Mouse (Mus musculus) granulocyte monocyte progenitor cell, adult 5-6 weeks (primary cell): ENCODE data around the gene Hspa5. TPM values are rescaled to one million over a fixed set of nuclear protein-coding genes. Genes with fewer than 3 reads are reported as not detected.
"Not testable (repeated sequence)": the region's sequence is repeated elsewhere in the genome, so short reads cannot be mapped to it uniquely, and the experiment has no call there.

Source experiments
- ATAC-seq: replicated peaks from 2 replicates; pipeline ENCODE4 v1.8.0; 2016; ENCODE audit warnings: mild to moderate bottlenecking, moderate TSS enrichment, inconsistent platforms; ENCODE audit not compliant: poor library complexity, severe bottlenecking
- total RNA-seq, 2 experiments: library from RNA; stranded (forward) in 1 of 2; stranded (reverse) in 1 of 2; fragments of 200-712, 200-1000 nt in 1 of 2; fragments of >200 nt in 1 of 2; fragmentation: Nextera tagmentation in 1 of 2; gene quantifications; 2 replicates each; pipeline ENCODE4 v1.2.3; 2014 to 2017

Hspa5 gene
- total RNA-seq (2014; fragmentation: Nextera tagmentation): 559 and 592 TPM in 2 replicates
- total RNA-seq (2017): 1,947 and 2,193 TPM in 2 replicates

DNA sequence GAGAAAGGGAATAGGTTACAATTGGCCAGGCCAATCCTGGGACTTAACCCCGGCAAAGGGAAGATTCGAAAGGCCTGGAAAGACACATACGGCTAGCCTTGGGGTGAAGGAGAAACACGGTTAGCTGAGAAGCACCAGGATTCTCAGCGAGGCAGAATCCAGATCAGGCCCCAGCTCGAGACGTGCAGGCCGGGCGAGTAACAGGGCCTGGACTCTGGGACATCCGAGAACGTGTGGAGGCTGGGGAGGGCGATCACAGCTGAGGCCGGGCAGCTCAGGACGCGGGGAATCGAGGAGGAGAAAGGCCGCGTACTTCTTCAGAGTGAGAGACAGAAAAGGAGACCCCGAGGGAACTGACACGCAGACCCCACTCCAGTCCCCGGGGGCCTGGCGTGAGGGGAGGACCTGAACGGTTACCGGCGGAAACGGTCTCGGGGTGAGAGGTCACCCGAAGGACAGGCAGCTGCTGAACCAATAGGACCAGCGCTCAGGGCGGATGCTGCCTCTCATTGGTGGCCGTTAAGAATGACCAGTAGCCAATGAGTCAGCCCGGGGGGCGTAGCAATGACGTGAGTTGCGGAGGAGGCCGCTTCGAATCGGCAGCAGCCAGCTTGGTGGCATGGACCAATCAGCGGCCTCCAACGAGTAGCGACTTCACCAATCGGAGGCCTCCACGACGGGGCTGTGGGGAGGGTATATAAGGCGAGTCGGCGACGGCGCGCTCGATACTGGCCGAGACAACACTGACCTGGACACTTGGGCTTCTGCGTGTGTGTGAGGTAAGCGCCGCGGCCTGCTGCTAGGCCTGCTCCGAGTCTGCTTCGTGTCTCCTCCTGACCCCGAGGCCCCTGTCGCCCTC lies at the start of gene Hspa5:
Gene Hspa5 (plus strand): TSS at position 603 of the 859 bp plus-strand sequence.
- ATAC-seq: peak; percentile 81

DNA sequence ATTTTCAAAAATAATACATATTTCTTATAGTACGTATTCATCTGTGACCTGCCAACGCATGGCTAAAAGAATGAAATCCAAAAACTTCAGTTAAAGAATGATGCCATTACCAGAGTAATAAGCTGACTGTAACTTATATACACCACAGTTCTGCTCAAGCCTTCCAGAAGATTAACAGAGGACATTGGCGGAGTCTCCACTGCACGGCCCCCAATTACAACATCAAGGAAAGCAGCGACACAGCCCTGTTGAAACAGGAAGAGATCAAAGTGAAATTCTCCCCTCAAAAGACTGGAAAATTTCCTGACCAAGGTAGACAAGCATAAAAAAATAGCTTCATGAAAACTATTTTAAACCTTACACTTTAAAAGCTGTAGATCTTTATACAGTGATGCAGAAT lies 46.5 kb upstream of the Hspa5 start:
- peak; percentile 78 for ATAC-seq

DNA sequence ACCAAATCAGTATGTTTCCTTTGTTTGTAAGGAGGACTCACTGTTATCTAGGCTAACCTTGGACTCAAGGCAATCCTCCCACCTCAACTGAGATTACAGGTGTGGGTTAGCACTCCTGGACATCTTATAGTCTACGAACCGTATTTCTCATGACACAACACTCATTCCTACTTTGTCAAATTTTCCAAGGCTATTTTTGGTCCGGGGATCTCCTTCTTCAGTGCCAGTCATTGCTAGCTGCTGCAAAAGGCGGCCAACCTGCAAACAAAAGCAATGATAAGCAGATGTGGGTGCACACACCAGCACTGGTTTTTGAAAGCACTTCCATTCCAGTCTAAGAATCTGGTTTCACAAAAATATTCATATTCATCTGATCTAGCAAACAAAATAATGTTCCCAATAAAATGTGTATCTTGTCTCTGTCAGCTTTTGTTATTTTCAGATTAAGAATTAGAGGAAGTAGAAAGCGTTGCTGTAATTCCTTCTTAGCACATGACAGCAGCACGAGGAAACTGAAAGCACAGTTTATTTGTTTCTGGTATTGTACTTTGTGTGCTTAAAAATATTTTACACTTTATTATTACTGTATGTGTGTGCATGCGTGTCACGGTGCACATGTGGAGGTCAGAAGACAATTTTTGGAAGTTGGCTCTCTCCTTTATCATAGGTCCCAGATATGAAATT lies 44.6 kb upstream of the Hspa5 start:
- ATAC-seq: no peak; the same call in 1 of the 2 replicates

DNA sequence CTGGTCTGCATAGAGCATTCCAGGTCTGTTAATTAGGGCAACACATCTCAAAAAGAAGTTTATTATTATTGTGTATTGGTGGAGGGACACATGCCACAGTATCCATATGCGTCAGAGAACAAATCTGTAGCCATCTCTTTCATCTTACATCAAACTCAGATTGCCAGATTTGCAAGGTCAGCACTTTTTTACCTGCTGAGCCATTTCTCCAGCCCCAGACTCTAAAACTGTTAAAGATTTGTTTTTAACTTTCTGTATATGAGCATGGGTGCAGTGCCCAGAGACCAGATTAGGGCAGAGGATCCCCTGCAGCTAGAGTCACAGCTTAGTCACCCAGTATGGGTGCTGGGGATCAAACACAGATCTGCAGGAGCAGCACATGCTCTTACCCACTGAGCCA lies 35.1 kb upstream of the Hspa5 start:
- no peak for ATAC-seq

DNA sequence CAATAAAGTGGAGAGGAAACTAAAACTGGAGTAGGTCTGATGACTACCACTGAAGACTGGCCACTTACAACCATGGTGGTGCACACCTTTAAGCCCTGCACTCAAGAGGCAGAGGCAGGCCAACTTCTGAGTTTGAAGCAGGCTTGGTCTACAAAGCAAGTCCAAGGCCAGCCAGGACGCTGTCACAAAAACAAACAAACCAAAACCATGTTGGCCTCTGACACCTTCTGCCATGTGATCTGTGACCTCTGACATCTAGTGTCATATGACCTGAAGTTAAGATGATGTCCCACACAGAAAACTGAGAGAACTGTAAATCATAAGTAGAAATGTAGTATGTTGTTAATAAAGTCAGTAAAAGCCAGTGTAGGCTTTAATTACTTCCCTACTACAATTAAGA lies 33.9 kb upstream of the Hspa5 start:
- ATAC-seq: no peak

DNA sequence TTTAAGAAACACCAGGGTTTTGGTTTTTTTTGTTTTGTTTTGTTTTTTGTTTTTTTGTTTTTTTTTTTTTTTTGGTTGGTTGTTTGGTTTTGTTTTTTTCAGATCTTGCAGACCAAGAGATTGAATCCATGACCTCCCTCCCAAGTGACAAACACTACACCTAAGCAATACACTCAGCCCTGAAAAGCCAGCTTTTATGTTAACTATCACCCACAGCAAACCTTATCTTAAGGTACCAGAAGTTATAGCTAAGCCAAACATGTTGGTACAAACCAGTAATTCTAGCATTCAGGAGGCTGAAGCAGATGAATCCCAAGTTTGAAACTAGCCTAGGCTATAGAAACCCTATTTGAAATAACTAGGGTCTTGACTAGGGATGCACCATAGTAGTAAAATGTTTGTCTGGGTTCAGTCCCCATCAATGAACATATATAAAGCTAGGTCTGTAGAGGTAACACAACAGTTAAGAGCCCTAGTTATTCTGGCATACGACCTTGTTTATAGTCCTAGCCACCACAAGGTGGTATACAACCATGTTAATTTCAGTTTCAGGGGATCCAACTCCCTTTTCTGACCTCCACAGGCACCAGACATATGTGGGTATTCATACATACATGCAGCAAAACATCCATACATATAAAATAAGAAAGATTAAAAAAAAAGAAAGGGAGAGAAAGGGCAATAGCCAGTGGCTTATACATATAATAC lies 31.9 kb upstream of the Hspa5 start:
- ATAC-seq: no peak

DNA sequence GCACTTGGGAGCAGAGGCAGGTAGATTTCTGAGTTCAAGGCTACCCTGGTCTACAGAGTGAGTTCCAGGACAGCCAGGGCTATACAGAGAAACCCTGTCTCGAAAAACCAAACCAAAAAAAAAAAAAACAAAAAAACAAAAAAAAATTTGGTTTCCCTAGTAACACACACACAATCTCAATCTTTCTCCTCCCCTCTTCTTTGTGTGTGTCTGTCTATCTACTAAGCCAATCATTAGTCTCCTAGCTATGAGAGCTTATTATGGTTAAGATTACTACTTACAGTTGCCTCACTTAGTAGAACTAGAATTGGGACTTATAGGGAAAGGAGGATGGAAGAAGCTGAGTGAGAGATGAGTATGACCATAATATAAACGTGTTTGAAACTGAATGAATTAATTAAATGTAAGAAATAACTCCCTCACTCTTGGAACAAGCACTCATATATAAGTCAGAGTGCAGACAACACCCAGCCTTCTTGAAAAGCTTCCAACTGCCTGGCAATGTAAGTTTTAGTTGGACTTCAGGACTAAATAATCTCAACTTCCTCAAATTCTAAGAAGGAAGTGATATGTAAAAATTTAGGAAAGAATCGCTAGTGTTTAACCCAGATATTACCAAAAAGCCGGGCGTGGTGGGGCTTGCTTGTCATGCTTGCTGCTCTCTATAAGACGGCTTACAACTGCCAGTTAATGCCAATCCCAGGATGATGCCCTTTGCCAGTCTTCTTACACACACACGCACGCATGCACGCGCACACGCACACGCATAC lies 30.2 kb upstream of the Hspa5 start:
- peak; percentile 69 for ATAC-seq

DNA sequence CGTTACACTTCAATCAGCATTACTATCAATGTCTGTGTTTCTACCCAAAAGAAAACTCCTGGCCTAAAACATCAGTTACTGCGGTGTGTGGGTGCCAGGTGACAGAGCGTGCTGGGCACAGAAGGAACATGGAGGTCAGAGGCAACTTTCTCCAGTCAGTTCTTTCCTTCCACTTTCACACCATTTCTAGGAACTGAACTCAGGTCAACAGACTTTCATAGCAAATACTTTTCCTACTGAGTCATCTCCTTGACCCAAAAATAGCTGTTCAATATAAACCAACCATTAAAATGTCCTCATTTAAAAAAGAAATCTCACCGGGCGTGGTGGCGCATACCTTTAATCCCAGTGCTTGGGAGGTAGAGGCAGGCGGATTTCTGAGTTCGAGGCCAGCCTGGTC lies 29.1 kb upstream of the Hspa5 start:
- no peak; the same call in 1 of the 2 replicates for ATAC-seq

DNA sequence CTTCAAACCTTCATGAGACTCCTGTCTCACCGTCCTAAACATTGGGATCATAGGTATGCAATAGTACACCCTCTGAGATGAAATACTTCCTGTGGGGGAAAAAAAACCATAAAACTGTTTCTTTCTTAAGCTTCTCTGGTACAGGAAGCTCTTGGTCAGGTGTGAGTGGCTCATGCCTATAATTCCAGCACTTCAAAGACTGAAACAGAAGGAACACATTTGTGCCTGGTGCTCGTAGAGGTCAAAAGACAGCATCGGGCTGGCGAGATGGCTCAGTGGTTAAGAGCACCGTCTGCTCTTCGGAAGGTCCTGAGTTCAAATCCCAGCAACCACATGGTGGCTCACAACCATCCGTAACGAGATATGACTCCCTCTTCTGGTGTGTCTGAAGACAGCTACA lies 27.3 kb upstream of the Hspa5 start:
- ATAC-seq: peak; percentile 17

DNA sequence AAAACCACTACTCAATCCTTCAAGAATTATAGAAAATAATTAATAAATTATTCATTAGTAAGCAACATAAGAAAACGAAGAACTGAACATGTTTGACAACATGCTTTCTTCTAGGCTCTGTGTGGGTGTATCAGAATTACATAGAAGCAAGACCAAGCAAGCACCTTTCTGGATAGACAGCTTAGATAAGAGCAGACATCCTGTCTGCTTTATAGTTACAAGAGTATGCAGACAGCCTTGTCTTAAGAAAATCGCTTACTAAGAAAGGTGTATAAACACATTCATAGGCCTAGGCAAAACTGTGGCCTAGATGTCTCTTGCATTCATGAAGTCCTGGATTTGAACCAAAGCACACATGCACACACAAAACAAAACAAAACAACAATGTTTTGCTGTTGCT lies 26.1 kb upstream of the Hspa5 start:
- no peak for ATAC-seq

DNA sequence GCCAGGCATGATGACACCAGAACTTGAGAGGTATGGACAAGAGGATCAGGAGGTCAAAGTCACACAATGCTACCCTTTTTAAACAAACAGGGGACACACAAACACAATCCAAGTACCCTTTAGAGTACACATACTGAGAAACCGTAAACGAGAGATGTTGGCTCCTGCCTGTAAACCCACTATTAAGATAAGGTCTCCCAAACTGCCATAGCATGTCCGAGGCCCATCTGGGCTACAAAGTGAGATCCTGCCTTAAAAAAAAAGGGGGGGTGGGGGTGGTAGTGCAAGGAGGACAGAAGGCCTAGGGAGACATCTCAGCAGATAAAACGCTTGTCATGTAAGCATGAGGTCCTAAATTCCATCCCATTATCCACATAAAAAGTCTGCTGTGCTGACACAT lies 23.3 kb upstream of the Hspa5 start:
- no peak for ATAC-seq

DNA sequence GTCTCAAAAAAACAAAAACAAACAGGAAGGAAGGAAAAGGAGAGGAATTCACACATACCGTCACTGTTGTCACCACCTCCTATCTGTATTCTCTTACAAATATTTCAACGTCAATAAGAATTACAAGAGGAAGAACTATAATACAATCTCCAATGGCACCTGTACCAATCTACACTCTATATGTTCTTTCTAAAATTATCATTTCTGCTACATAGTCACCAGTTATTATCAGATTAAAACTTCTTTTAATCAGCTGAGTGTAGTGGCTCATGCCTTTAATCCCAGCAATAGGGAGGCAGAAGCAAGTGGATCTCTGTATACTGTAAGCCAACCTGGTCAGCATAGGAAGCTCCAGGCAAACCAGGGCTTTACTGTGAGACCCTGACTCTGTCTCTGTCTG lies 21.5 kb upstream of the Hspa5 start:
- no peak for ATAC-seq

DNA sequence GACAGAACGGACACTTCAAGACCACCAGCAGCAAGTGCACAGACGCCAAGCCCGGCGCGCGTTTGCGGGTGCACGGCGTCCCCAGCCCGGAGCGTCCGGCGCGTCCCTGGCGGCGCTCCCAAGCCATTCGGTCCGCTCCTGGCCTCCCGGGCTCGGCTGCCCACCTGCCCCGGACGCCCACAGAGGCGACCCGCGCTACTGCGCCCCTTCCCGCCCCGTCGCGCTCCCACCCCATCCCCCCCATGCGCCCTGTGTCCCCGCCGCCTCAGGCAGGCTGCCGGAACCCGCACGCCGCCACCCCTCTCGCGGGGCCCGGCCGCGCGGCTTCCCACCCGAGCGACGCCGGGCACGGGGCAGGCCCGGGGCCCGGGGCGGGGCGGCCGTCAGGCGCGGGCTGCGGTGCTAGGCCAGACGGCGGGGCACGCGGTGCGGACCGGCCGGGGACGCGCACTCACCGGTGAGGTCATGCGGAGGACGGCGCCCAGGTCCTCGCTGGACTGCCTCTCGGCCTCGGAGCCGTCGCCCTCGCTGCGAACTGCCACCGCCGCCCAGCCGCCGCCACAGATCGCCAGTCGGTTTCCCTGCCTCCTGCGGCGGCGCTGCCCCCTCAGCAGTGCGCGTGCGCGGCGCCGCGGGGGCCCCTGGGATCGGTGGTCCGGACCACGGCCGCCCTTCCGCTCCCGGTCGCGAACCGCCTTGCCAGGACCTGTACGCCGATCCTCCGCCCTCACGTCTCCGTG lies 17.8 kb upstream of the Hspa5 start:
- ATAC-seq: peak; percentile 81

DNA sequence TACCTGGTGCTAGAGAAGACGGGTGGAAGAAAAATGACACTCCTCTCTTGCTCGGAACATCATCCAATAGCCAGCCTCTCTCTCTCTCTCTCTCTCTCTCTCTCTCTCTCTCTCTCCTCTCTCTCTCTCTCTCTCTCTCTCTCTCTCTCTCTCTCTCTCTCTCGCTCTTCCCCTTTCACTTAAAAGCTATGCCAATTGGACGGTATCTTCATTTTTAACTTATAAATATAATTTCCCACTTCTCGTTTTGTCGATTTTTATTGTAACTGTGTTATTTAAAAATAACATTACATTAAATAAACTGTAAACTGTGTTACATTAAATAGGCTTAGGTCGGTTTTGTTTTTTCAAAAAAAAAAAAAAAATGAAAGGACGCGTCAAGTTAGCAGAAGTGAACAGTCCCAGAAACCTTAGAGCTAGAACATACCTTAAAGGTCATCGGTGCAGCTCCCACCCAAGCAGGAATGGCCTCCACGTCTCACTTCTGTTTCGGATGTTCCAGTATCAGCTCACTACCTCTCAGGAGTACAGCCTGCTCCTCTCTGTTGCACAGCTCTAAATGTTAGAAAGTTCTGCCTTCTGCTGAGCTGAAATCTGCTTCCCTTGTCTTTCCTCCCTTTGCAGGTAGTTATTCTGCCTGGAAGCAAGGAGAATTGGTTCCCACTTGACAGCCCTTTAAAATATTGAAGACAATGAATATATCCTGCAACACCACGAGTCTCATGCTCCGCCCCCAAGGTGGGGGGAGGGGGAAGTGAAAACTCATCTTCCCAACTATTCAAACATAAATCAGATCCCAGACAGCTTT lies 17.0 kb upstream of the Hspa5 start, which contains the start of gene Gapvd1:
Gene Gapvd1 (minus strand): TSS at position 682 of the 808 bp plus-strand sequence.
- ATAC-seq: peak; percentile 36

DNA sequence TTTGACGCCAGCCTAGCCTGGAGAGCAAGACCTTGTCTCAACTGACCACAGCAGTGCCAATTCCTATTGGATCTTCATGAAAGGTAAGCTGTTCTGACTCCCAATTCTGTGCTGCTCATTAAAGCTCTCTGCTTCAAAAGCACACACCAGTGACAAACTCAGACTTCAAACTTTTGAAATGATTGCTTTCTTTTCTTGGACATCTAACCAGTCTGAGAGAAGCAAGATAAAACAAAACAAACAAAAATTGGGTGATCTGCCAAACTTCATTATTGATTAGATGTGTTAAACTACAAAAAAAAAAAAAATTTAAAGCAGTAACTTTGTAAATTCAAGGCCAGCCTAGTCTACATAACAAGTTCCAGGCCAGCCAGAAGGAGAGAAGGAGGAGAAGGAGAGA lies 14.4 kb upstream of the Hspa5 start:
- no peak for ATAC-seq

DNA sequence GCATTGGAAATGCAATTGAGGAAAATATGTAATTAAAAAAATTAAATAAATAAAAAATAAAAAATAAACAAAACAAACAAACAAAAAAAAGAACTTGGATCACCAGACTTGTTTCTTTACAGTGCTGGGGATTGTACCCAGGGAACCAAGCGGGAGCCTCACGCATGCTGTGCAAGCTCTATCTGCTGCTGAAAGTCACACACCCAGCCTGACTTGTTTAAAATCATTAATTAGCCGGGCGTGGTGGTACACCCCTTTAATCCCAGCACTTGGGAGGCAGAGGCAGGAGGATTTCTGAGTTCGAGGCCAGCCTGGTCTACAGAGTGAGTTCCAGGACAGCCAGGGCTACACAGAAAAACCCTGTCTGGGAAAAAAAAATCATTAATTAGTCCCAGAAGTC lies 10.5 kb upstream of the Hspa5 start:
- not testable (repeated sequence) for ATAC-seq

DNA sequence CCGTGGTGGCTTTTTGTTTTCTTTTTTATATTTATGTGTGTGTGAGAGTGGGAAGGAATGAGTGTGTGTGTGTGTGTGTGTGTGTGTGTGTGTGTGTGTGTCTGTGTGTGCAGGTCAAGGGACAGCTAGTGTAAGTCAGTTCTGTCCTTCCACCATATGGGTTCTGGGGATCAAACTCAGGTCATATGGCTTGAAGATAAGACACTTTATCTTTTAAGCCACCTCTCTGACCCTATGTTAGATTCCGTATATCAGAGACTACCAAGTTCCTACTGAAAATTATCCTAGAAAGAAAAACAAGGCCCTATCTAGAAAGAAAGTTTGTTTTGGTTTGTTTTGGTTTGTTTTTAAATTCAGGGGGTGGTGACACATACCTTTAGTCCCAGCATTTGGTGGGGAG lies 9.6 kb upstream of the Hspa5 start:
- no peak for ATAC-seq

DNA sequence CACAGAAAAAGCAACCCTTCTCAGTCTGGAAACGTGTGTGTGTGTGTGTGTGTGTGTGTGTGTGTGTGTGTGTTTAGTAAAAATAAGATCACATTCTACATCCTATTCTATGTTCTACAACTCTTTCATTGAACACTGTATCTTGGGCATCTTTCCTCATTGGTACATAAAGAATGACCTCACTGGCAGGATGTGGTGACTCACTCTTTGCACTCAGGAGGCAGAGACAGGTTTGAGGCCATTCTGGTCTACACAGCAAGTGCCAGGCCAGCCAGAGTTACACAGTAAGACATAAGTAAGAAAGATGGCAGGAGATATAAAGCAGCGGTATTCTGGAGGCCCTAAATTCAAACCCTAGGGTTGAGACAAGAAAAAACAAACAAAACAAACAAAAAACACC lies 8.9 kb upstream of the Hspa5 start:
- no peak for ATAC-seq

DNA sequence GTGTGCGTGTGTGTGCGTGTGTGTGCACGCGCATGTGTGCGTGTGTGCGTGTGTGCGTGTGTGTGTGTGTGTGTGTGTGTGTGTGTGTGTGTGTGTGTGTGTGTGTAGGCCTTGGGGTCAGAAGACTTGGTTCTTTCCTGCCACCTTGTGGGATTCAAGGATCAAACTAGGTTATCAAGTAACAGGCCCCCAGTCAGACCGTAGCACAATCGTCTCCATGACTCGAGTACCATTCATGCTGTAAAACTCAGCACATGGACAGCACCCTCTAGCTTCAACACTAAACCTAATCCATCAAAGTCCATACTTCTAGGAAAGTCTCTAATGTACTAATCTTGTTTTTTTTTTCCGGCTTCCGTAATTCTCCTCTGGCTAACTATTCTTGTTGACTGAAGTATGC lies 7.0 kb upstream of the Hspa5 start:
- no peak for ATAC-seq
